Mouse (Mus musculus): ENCODE results near the gene Glod4. TPM values are rescaled to one million over a fixed set of nuclear protein-coding genes. Genes with fewer than 3 reads are reported as not detected.

Gene Glod4
- total RNA-seq, 2 experiments from 2014 or later: 83.9 to 156 TPM

GRCm38 (mm10) chr11:76093610-76094009 is 149.9 kb downstream of the Glod4 start:
- ATAC-seq (replicated peaks; ENCODE audit: poor library complexity): no peak

- ATAC-seq (replicated peaks; ENCODE audit: poor library complexity): no peak
Observed at GRCm38 (mm10) chr11:76089776-76090175, 153.7 kb downstream of the Glod4 start.

GRCm38 (mm10) chr11:76088506-76088905 is 155.0 kb downstream of the Glod4 start:
- ATAC-seq (replicated peaks; ENCODE audit: poor library complexity): peak; percentile 64

- ATAC-seq (replicated peaks; ENCODE audit: poor library complexity): peak; percentile 73
Observed at GRCm38 (mm10) chr11:76085898-76086591, 157.5 kb downstream of the Glod4 start.

- no peak for ATAC-seq (replicated peaks; ENCODE audit: poor library complexity)
Observed at GRCm38 (mm10) chr11:76084943-76085342, 158.6 kb downstream of the Glod4 start.

GRCm38 (mm10) chr11:76083941-76084367 is 159.6 kb downstream of the Glod4 start:
- ATAC-seq (replicated peaks; ENCODE audit: poor library complexity): no peak

GRCm38 (mm10) chr11:76081048-76081640 is 162.4 kb downstream of the Glod4 start:
- no peak for ATAC-seq (replicated peaks; ENCODE audit: poor library complexity)

- no peak for ATAC-seq (replicated peaks; ENCODE audit: poor library complexity)
Observed at GRCm38 (mm10) chr11:76080293-76080692, 163.2 kb downstream of the Glod4 start.

GRCm38 (mm10) chr11:76077341-76077740 is 166.2 kb downstream of the Glod4 start:
- ATAC-seq (replicated peaks; ENCODE audit: poor library complexity): no peak

- no peak for ATAC-seq (replicated peaks; ENCODE audit: poor library complexity)
Observed at GRCm38 (mm10) chr11:76074296-76075093, 169.0 kb downstream of the Glod4 start.

Other genes starting within 250 kb of the Glod4 start
- gene 1700016K19Rik, start 243.8 kb downstream of the Glod4 start, total RNA-seq (2015): not detected in 2 replicates
- not detected in 2 replicates for gene 1700016K19Rik, start 243.8 kb downstream of the Glod4 start, total RNA-seq (2017)
- 14.7 and 19.3 TPM in 2 replicates for gene Rflnb, start 215.9 kb downstream of the Glod4 start, total RNA-seq (2015)
- gene Rflnb, start 215.9 kb downstream of the Glod4 start, total RNA-seq (2017): 20.9 and 21.4 TPM in 2 replicates
- gene Vps53, start 64.1 kb downstream of the Glod4 start, total RNA-seq (2015): 35.3 and 37.8 TPM in 2 replicates
- gene Vps53, start 64.1 kb downstream of the Glod4 start, total RNA-seq (2017): 35.4 and 58.6 TPM in 2 replicates
- gene Fam57a, start 64.1 kb downstream of the Glod4 start, total RNA-seq (2015): 3.3 and 3.5 TPM in 2 replicates
- gene Fam57a, start 64.1 kb downstream of the Glod4 start, total RNA-seq (2017): 2.2 and 4.1 TPM in 2 replicates
- not detected in 2 replicates for gene Dbil5, start 26.1 kb downstream of the Glod4 start, total RNA-seq (2015)
- gene Dbil5, start 26.1 kb downstream of the Glod4 start, total RNA-seq (2017): 0.78 TPM in 1 of 2 replicates, not detected in the other
- 12.3 and 23.4 TPM in 2 replicates for gene Gemin4, start 26.1 kb downstream of the Glod4 start, total RNA-seq (2015)
- 17.4 and 19.5 TPM in 2 replicates for gene Gemin4, start 26.1 kb downstream of the Glod4 start, total RNA-seq (2017)
- 16.3 and 21.1 TPM in 2 replicates for gene Mrm3, start within 50 bp of the Glod4 start, total RNA-seq (2015)
- gene Mrm3, start within 50 bp of the Glod4 start, total RNA-seq (2017): 28.7 and 36.5 TPM in 2 replicates
- gene Nxn, start 155.4 kb upstream of the Glod4 start, total RNA-seq (2015): 20.7 and 23.9 TPM in 2 replicates
- gene Nxn, start 155.4 kb upstream of the Glod4 start, total RNA-seq (2017): 20.0 and 26.5 TPM in 2 replicates
- 20.4 and 25.9 TPM in 2 replicates for gene Timm22, start 163.2 kb upstream of the Glod4 start, total RNA-seq (2015)
- gene Timm22, start 163.2 kb upstream of the Glod4 start, total RNA-seq (2017): 11.0 and 14.2 TPM in 2 replicates